Mouse (Mus musculus) neural tube, embryonic 14.5 days (tissue): ENCODE results near the gene Rexo1. TPM values are rescaled to one million over a fixed set of nuclear protein-coding genes. Genes with fewer than 3 reads are reported as not detected.

Experiments
- ATAC-seq: fragments of 200-750 bp; cut with Nextera tagmentation; 2 replicates; pipeline ENCODE4 v1.8.0; 2017; ENCODE audit warnings: low read depth, mild to moderate bottlenecking, moderate TSS enrichment, moderate library complexity
- H3K27ac ChIP-seq: fragments of 300-500 bp; sonication (generic); 2 replicates; pipeline ENCODE4 v1.5.1; 2014; ENCODE audit warnings: low read depth, mild to moderate bottlenecking, control low read depth, low read length, moderate library complexity, mixed read lengths
- H3K27me3 ChIP-seq: fragments of 300-500 bp; sonication (generic); 2 replicates; pipeline ENCODE4 v1.6.1; 2014; ENCODE audit warnings: low read length; ENCODE audit not compliant: control insufficient read depth, insufficient read depth
- H3K36me3 ChIP-seq: fragments of 300-500 bp; sonication (generic); 2 replicates; pipeline ENCODE4 v1.6.1; 2014; ENCODE audit warnings: low read length, mixed read lengths; ENCODE audit not compliant: control insufficient read depth, insufficient read depth
- H3K4me1 ChIP-seq: fragments of 300-500 bp; sonication (generic); 2 replicates; pipeline ENCODE4 v1.6.1; 2014; ENCODE audit warnings: low read length; ENCODE audit not compliant: control insufficient read depth, insufficient read depth
- H3K4me2 ChIP-seq: fragments of 300-500 bp; sonication (generic); 2 replicates; pipeline ENCODE4 v1.6.1; 2014; ENCODE audit warnings: mild to moderate bottlenecking, low read depth, low read length, control low read depth
- H3K4me3 ChIP-seq: fragments of 300-500 bp; sonication (generic); 2 replicates; pipeline ENCODE4 v1.5.1; 2014; ENCODE audit warnings: low read depth, low read length, control low read depth, mixed read lengths
- H3K9ac ChIP-seq: fragments of 300-500 bp; sonication (generic); replicated peaks from 2 replicates; pipeline ENCODE4 v1.6.1; 2014; ENCODE audit warnings: low read depth, mild to moderate bottlenecking, control low read depth, low read length, mixed read lengths
- H3K9me3 ChIP-seq: fragments of 300-500 bp; sonication (generic); 2 replicates; pipeline ENCODE4 v1.6.1; 2016; ENCODE audit warnings: low read length; ENCODE audit not compliant: control insufficient read depth
- WGBS: fragments of 180-500 bp; shearing (Covaris S2); extraction: QIAGEN DNeasy Blood & Tissue Kit; methylation state at CpG from one replicate; pipeline ENCODE4 v1.1.7; 2014; 5-methylcytosine and 5-hydroxymethylcytosine counted together
- polyA plus RNA-seq: library from polyadenylated mRNA; unstranded; fragments of >200 nt; fragmentation: Nextera tagmentation; extraction: Ambion mirVana; gene quantifications from 2 replicates; pipeline ENCODE4 v1.2.1, GENCODE M21; 2014

Rexo1 gene
- polyA plus RNA-seq, 1 experiment from 2014 or later = 30.6 TPM

DNA sequence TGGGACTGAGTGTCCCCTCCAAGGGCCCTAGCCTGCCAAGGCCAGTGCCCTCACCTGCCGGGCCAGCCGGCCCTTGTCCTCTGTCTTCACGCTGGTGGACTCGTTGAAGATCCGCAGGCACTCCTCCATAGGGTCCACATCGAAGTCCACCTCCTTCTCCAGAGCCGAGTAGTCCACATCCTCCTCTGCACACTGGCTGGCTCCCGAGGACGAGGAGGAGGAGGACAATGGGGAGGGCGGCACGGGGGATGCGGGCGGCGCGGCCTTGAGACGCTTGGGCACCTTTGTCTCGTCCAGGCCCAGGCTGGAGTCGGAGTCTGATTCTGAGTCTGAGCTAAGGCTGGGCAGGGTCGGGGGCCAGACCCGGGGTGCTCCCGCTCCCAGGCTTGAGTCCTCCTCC lies 12.1 kb downstream of the Rexo1 start:
- Histone ChIP-seq H3K36me3 (peaks cover 45% of the 10 kb centered on the region), H3K4me1 (no peaks in the 10 kb centered on the region), H3K27me3 (no peaks in the 10 kb centered on the region), H3K27ac (no peak overlapping the region), H3K9ac (no peak overlapping the region), H3K9me3 (no peaks in the 10 kb centered on the region), H3K4me3 (no peak overlapping the region), H3K4me2 (no peak overlapping the region)
- 90% methylated on average over 21 of the region's 21 CpGs for WGBS
- no peak for ATAC-seq

DNA sequence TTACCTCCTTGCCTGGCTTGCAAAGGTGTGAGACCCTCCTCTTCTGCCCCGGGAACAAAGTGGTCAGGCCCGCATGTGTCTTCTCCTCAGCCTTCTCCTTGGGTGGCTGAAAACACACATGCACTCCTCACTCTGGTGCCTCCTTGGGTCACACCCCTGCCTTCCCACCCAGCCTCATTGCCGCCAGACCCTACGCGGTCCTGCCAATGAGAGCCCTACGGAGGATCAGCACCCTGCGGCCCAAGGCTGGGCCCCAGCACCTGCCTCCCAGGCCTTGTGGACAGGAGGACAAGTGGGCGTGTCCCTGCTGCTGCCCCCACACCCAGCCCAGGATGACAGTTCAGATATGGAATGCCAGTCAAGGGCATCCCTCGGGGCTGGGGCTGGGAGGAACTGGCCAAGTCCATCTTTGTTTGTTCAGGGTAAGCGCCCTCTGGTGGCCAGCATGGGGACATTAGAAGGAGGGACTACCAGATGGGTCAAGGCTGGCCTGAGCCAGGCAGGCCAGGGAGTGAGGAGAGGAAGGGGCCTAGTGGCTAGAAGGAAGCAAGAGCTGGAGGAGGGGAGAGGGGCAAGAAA lies 12.8 kb downstream of the Rexo1 start:
- H3K4me2 ChIP-seq = no peak overlapping the region
- H3K36me3 ChIP-seq = peaks cover 53% of the 10 kb centered on the region
- no peaks in the 10 kb centered on the region for H3K27me3 ChIP-seq
- H3K4me3 ChIP-seq = no peak overlapping the region
- no peaks in the 10 kb centered on the region for H3K9me3 ChIP-seq
- WGBS = 76% methylated on average over 10 of the region's 10 CpGs
- H3K4me1 ChIP-seq = no peaks in the 10 kb centered on the region
- H3K9ac ChIP-seq = no peak overlapping the region
- ATAC-seq = peak; percentile 59; the same call in 1 of the 2 replicates
- no peak overlapping the region for H3K27ac ChIP-seq

GRCm38 (mm10) chr10:80547539-80547938 lies 13.8 kb downstream of the Rexo1 start:
- H3K4me2 ChIP-seq = no peak overlapping the region
- 93% methylated on average over 15 of the region's 15 CpGs for WGBS

GRCm38 (mm10) chr10:80546945-80547344 lies 14.4 kb downstream of the Rexo1 start:
- Histone ChIP-seq H3K9me3 (no peaks in the 10 kb centered on the region), H3K4me2 (no peak overlapping the region), H3K27me3 (no peaks in the 10 kb centered on the region), H3K9ac (no peak overlapping the region), H3K36me3 (peaks cover 69% of the 10 kb centered on the region), H3K4me1 (no peaks in the 10 kb centered on the region), H3K27ac (no peak overlapping the region), H3K4me3 (no peak overlapping the region)
- ATAC-seq = no peak
- 99% methylated on average over 4 of the region's 4 CpGs for WGBS

More at GRCm38 (mm10) chr10:80547539-80547938, 13.8 kb downstream of the Rexo1 start:
- no peaks in the 10 kb centered on the region for H3K9me3 ChIP-seq
- ATAC-seq = no peak
- H3K4me1 ChIP-seq = no peaks in the 10 kb centered on the region
- peaks cover 63% of the 10 kb centered on the region for H3K36me3 ChIP-seq
- no peak overlapping the region for H3K27ac ChIP-seq
- no peak overlapping the region for H3K4me3 ChIP-seq
- H3K9ac ChIP-seq = no peak overlapping the region
- no peaks in the 10 kb centered on the region for H3K27me3 ChIP-seq

GRCm38 (mm10) chr10:80545590-80545989 lies 15.8 kb downstream of the Rexo1 start:
- H3K27me3 ChIP-seq = no peaks in the 10 kb centered on the region
- no peak overlapping the region for H3K9ac ChIP-seq
- H3K36me3 ChIP-seq = peaks cover 74% of the 10 kb centered on the region
- H3K4me2 ChIP-seq = no peak overlapping the region
- no peak overlapping the region for H3K27ac ChIP-seq
- no peak overlapping the region for H3K4me3 ChIP-seq
- H3K9me3 ChIP-seq = no peaks in the 10 kb centered on the region
- ATAC-seq = no peak
- 94% methylated on average over 8 of the region's 8 CpGs for WGBS
- H3K4me1 ChIP-seq = no peaks in the 10 kb centered on the region

GRCm38 (mm10) chr10:80543873-80544272 lies 17.5 kb downstream of the Rexo1 start:
- Histone ChIP-seq H3K9me3 (no peaks in the 10 kb centered on the region), H3K27me3 (0 out of 2 replicates have a peak, but pooled peaks cover 1% of the 10 kb centered on the region), H3K4me3 (no peak overlapping the region), H3K9ac (no peak overlapping the region), H3K4me1 (no peaks in the 10 kb centered on the region), H3K36me3 (peaks cover 60% of the 10 kb centered on the region), H3K4me2 (no peak overlapping the region), H3K27ac (no peak overlapping the region)
- 92% methylated on average over 14 of the region's 14 CpGs for WGBS
- no peak for ATAC-seq

DNA sequence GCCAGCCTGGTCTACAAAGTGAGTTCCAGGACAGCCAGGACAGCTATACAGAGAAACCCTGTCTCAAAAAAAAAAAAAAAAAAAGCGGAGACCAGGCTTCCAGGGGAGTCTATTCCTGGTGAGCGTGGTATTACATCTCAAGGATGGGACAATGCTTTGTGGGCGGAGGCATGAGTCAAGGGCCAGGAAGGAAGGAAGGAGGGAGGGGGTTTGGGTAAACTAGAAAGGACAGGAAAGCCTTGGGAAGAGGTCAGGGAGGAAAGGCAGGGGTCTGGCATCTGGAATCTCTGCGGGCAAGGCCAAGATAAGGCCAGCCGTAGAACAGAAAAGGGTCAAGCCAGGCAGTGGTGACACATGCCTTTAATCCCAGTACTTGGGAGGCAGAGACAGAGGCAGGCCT lies 21.9 kb downstream of the Rexo1 start:
- Histone ChIP-seq H3K4me1 (no peaks in the 10 kb centered on the region), H3K27ac (no peak overlapping the region), H3K36me3 (peaks cover 31% of the 10 kb centered on the region), H3K9me3 (no peaks in the 10 kb centered on the region), H3K9ac (no peak overlapping the region), H3K4me3 (no peak overlapping the region), H3K27me3 (peaks cover 12% of the 10 kb centered on the region), H3K4me2 (no peak overlapping the region)
- no peak for ATAC-seq
- 44% methylated on average over 5 of the region's 5 CpGs for WGBS

- ATAC-seq = peak; percentile 66; the same call in 1 of the 2 replicates
- Histone ChIP-seq H3K4me2 (peak within 1 kb of the TSS; percentile 14; the same call in 1 of the 2 replicates), H3K27ac (no peak within 1 kb of the TSS), H3K9me3 (no peaks in the 10 kb centered on the region), H3K9ac (no peak within 1 kb of the TSS), H3K4me3 (no peak within 1 kb of the TSS), H3K4me1 (no peaks in the 10 kb centered on the region), H3K27me3 (peaks cover 12% of the 10 kb centered on the region), H3K36me3 (peaks cover 25% of the 10 kb centered on the region)
- 1% methylated on average over 30 of the region's 30 CpGs for WGBS
These were observed 22.5 kb downstream of the Rexo1 start, which contains the start of gene Atp8b3 for GRCm38 (mm10) chr10:80538710-80539394. Gene Atp8b3, minus strand, starts transcription at chr10:80539124.

GRCm38 (mm10) chr10:80538180-80538579 lies 23.2 kb downstream of the Rexo1 start:
- Histone ChIP-seq H3K4me1 (no peaks in the 10 kb centered on the region), H3K36me3 (peaks cover 18% of the 10 kb centered on the region), H3K9me3 (no peaks in the 10 kb centered on the region), H3K27me3 (peaks cover 12% of the 10 kb centered on the region), H3K4me3 (no peak overlapping the region), H3K4me2 (no peak overlapping the region), H3K9ac (no peak overlapping the region), H3K27ac (no peak overlapping the region)
- ATAC-seq = no peak
- 60% methylated on average over 5 of the region's 5 CpGs for WGBS
